Mouse (Mus musculus): ENCODE data around the gene Tulp4. TPM values are rescaled to one million over a fixed set of nuclear protein-coding genes. Genes with fewer than 3 reads are reported as not detected.

The Tulp4 gene
- polyA plus RNA-seq, 1 experiment from 2014 or later = 33.3 TPM

DNA sequence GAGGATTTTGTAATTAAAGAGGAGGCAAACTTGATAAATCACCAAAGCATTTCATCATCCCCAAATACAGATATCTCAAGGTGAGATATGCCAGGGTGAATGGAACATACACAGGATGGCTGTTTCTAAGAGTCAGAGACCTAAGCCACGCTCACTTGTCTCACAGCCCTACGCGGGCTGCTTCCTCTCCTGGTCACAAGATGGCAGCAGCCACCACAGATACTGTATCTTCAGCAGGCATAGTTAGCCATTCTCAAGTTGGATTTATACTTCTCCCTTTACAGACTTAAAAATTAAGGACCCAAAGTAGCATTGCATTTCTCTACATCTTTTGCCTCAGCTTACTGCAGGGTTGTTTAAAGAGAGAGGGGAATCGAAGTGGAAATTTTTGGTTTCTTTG, 8.4 kb upstream of the Tulp4 start:
- no peaks in the 10 kb centered on the region for H3K9me3 ChIP-seq (replicated peaks)
- H3K4me2 ChIP-seq = no peak overlapping the region
- H3K36me3 ChIP-seq = no peaks in the 10 kb centered on the region
- H3K27me3 ChIP-seq = no peaks in the 10 kb centered on the region
- H3K4me3 ChIP-seq = no peak overlapping the region
- H3K27ac ChIP-seq = no peak overlapping the region
- no peak overlapping the region for H3K9ac ChIP-seq
- H3K4me1 ChIP-seq (replicated peaks) = no peaks in the 10 kb centered on the region
- ATAC-seq (replicated peaks; ENCODE audit: insufficient number of reproducible peaks, insufficient read depth, low FRiP score, low read depth) = no peak
- 20% methylated on average over 4 of the region's 4 CpGs for WGBS

DNA sequence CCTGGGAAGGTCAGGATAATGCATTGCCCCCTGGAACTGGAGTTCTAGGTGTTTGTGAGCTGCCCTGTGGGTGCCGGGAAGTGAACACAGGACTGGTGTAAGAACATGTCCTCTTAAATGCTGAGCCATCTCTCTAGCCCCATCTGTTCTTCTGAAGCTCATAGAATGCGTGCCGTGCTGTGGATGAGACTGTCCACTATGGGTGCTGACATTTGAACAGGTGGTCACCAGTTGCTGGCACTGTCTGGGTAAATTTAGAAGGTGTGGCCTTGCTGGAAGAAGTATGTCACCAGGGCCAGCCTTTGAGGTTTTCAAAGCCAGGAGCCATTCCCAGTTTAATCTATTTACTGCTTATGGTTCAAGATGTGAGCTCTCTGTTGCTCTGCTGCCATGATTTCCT, 4.0 kb upstream of the Tulp4 start:
- Histone ChIP-seq H3K4me3 (no peak overlapping the region), H3K4me2 (no peak overlapping the region), H3K36me3 (no peaks in the 10 kb centered on the region), H3K9ac (no peak overlapping the region), H3K27ac (no peak overlapping the region), H3K27me3 (no peaks in the 10 kb centered on the region; the same call in 1 of the 2 replicates), H3K9me3 (replicated peaks) (no peaks in the 10 kb centered on the region), H3K4me1 (replicated peaks) (no peaks in the 10 kb centered on the region)
- ATAC-seq (replicated peaks; ENCODE audit: insufficient number of reproducible peaks, insufficient read depth, low FRiP score, low read depth) = no peak
- 86% methylated on average over 3 of the region's 3 CpGs for WGBS

DNA sequence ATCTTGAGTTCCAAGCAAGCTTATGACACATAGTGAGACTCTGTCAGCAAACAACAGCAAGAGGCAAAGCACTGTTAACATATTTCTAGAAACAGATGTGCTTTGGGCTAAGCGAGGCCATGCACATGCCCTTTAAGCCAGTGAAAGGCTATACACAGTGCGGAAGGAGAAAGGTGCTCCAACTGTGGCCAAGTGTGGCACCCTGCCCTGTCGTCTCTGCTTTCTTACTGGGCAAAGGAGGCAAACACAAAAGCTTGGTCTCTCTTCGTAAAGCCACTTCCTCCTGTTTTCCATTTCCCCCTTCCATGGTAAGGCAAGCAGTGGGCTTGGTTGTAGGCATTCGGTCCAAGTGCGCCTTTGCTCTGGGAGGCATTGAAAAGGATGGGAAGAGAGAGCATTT, 2.7 kb upstream of the Tulp4 start:
- 75% methylated on average over 6 of the region's 6 CpGs for WGBS
- Histone ChIP-seq H3K9me3 (replicated peaks) (no peaks in the 10 kb centered on the region), H3K9ac (no peak overlapping the region), H3K4me1 (replicated peaks) (peaks cover 10% of the 10 kb centered on the region), H3K4me3 (no peak overlapping the region), H3K4me2 (no peak overlapping the region), H3K27ac (no peak overlapping the region), H3K36me3 (no peaks in the 10 kb centered on the region), H3K27me3 (no peaks in the 10 kb centered on the region; the same call in 1 of the 2 replicates)
- no peak for ATAC-seq (replicated peaks; ENCODE audit: insufficient number of reproducible peaks, insufficient read depth, low FRiP score, low read depth)

DNA sequence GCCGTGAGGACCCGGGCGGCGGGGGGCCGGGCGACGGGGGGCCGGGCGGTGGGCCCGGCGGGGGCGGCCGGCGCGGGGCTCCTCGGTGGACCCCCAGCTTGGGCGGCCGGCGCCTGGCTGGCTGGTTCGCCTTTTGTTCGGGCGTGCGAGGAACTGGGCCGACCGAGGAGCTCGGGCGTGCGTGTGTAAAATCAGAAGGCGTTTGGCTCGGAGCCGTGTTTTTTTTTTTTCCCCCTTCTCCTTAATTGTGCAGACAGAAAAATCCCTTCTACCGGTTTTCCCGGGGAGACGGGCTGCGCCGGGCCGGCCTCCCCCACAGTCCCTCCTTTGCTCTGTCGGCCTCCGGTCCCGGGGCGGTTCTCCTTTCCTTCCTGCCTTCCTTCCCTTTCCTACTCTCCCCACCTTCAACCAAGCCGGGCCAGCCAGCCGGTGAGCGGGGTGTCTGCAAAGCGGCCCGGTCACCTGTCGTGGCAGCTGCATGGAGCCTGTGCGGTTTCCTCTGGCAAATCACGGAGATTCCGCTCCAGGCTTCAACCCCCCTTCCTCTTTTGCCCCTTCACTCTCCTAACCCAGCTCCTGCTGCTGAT, 871 bp downstream of the Tulp4 start:
- Histone ChIP-seq H3K9ac (peak overlapping the region; percentile 80), H3K27ac (peak overlapping the region; percentile 92), H3K4me1 (replicated peaks) (peaks cover 15% of the 10 kb centered on the region), H3K9me3 (replicated peaks) (no peaks in the 10 kb centered on the region), H3K4me3 (peak overlapping the region; percentile 65), H3K36me3 (no peaks in the 10 kb centered on the region), H3K4me2 (peak overlapping the region; percentile 74), H3K27me3 (no peaks in the 10 kb centered on the region; the same call in 1 of the 2 replicates)
- WGBS = under 1% methylated on average over 49 of the region's 50 CpGs
- peak; percentile 50; the same call in 1 of the 2 replicates for ATAC-seq (replicated peaks; ENCODE audit: insufficient number of reproducible peaks, insufficient read depth, low FRiP score, low read depth)

DNA sequence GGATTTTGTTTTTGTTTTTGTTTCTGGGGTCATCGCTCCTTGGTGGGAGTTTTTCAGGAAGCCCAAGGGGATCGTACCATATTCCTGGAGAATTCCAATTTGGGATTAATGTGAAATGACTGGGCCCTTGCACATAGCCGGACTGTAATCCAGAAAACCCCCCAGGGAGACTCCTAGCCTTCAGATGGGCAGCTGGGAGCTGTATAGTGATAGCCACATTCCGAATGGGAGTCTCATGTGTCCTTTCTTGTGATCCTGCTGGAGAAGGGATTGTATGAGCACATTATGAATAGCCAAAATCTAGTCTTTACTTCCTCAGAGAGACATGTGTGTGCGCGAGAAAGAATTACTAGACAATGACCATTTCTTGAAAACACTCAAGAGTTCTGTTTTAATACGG, 1.9 kb downstream of the Tulp4 start:
- peak overlapping the region; percentile 65 for H3K4me3 ChIP-seq
- WGBS = 52% methylated on average over 7 of the region's 7 CpGs
- no peak for ATAC-seq (replicated peaks; ENCODE audit: insufficient number of reproducible peaks, insufficient read depth, low FRiP score, low read depth)
- H3K4me2 ChIP-seq = peak overlapping the region; percentile 74
- H3K27me3 ChIP-seq = no peaks in the 10 kb centered on the region; the same call in 1 of the 2 replicates
- H3K27ac ChIP-seq = no peak overlapping the region
- no peaks in the 10 kb centered on the region for H3K9me3 ChIP-seq (replicated peaks)
- peak overlapping the region; percentile 80; the same call in 1 of the 2 replicates for H3K9ac ChIP-seq
- H3K4me1 ChIP-seq (replicated peaks) = peaks cover 15% of the 10 kb centered on the region
- no peaks in the 10 kb centered on the region for H3K36me3 ChIP-seq

DNA sequence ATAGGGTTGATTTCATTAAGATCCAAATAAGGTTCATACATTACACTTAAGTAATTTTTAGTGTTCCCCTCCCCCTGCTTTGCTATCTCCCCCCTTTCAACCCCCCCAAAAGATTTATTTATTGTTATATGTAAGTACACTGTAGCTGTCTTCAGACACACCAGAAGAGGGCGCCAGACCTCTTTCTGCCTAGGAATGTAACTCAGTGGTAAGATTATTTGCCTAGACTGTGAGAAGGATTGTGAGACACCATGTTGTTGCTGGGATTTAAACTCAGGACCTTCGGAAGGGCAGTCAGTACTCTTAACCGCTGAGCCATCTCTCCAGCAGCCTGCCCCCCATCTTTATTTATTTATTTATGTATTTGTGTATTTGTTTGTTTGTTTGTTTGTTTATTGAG, 4.7 kb downstream of the Tulp4 start:
- Histone ChIP-seq H3K36me3 (no peaks in the 10 kb centered on the region), H3K4me1 (replicated peaks) (peaks cover 15% of the 10 kb centered on the region), H3K9me3 (replicated peaks) (no peaks in the 10 kb centered on the region), H3K27me3 (no peaks in the 10 kb centered on the region), H3K9ac (no peak overlapping the region), H3K4me2 (no peak overlapping the region), H3K4me3 (no peak overlapping the region), H3K27ac (no peak overlapping the region)
- WGBS = 77% methylated on average over 3 of the region's 3 CpGs
- no peak for ATAC-seq (replicated peaks; ENCODE audit: insufficient number of reproducible peaks, insufficient read depth, low FRiP score, low read depth)

DNA sequence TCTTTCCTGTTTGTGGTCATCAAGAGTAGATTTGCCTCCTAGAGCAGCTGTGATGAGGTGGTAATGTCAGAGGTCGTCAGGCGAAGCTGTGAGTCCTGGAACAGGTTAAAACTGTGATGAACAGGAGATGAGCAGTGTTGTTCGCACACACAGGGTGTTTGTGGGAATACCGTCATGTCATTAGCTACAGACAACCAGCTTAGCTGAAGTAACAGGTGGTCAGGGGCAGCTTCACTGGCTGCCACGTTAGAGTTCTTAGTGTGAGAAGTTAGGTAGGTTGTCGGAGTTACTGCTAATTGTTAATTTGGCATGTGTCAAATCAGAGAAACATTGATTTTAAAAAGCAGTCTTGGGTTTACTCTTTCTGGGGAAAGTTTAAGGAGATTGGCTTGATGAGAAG, 7.4 kb downstream of the Tulp4 start:
- ATAC-seq (replicated peaks; ENCODE audit: insufficient number of reproducible peaks, insufficient read depth, low FRiP score, low read depth) = no peak
- no peak overlapping the region for H3K4me2 ChIP-seq
- 80% methylated on average over 6 of the region's 6 CpGs for WGBS

DNA sequence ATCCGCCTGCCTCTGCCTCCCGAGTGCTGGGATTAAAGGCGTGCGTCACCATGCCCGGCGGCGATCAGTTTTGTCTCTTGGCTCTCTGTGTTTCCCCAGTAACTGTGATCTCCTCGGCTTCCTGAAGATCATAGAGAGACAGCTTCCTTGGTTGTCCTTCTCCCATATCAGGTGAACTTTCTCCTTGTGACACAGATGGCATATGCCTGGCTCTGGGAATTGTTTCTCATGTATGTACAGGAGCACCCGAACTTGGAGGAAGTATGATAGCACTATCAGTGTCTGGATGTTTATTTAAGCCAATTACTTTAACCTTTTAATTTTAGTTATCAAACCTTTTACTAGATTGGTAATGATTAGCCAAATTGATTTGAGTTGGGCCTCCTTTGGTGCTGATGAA, 8.8 kb downstream of the Tulp4 start:
- H3K27me3 ChIP-seq = no peaks in the 10 kb centered on the region
- ATAC-seq (replicated peaks; ENCODE audit: insufficient number of reproducible peaks, insufficient read depth, low FRiP score, low read depth) = no peak
- no peaks in the 10 kb centered on the region for H3K9me3 ChIP-seq (replicated peaks)
- H3K4me3 ChIP-seq = no peak overlapping the region
- no peak overlapping the region for H3K4me2 ChIP-seq
- no peak overlapping the region for H3K9ac ChIP-seq
- H3K4me1 ChIP-seq (replicated peaks) = peaks cover 7% of the 10 kb centered on the region; the same call in 1 of the 2 replicates
- WGBS = 86% methylated on average over 9 of the region's 9 CpGs
- H3K36me3 ChIP-seq = no peaks in the 10 kb centered on the region
- H3K27ac ChIP-seq = no peak overlapping the region

More for the DNA sequence above, 7.4 kb downstream of the Tulp4 start:
- H3K27me3 ChIP-seq = no peaks in the 10 kb centered on the region
- no peak overlapping the region for H3K4me3 ChIP-seq
- no peak overlapping the region for H3K27ac ChIP-seq
- no peaks in the 10 kb centered on the region for H3K9me3 ChIP-seq (replicated peaks)
- H3K4me1 ChIP-seq (replicated peaks) = peaks cover 11% of the 10 kb centered on the region
- H3K36me3 ChIP-seq = no peaks in the 10 kb centered on the region
- H3K9ac ChIP-seq = no peak overlapping the region

DNA sequence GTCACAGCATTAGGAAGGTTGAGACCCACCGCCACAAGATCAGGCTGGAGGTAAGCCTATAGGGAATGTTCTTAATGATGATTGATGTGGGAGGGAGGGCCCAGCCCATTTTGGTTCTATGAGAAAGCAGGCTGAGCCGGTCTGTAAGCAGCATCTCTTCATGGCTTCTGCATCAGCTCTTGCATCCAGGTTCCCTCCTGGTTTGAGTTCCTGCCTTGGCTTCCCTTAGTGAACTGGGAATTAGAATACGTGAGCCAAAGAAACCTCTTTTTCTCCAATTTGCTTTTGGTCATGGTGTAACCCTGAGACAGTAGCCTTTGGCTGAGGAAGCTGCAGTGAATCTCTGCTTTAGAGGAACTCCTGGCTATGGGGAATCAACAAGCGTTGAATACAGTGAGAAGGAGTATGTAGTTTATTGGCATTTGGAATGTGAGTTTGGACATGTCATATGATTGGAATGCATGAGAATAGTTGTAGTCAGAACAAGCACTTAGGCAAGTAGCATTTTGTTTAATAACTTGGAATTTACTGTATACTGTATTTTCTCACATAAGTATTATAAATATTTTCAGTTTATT, 11.0 kb downstream of the Tulp4 start:
- peaks cover 4% of the 10 kb centered on the region for H3K36me3 ChIP-seq
- ATAC-seq (replicated peaks; ENCODE audit: insufficient number of reproducible peaks, insufficient read depth, low FRiP score, low read depth) = no peak
- no peak overlapping the region for H3K4me2 ChIP-seq
- no peak overlapping the region for H3K9ac ChIP-seq
- no peak overlapping the region for H3K27ac ChIP-seq
- H3K4me3 ChIP-seq = no peak overlapping the region
- peaks cover 7% of the 10 kb centered on the region; the same call in 1 of the 2 replicates for H3K4me1 ChIP-seq (replicated peaks)
- H3K27me3 ChIP-seq = no peaks in the 10 kb centered on the region
- WGBS = 55% methylated on average over 4 of the region's 4 CpGs
- no peaks in the 10 kb centered on the region for H3K9me3 ChIP-seq (replicated peaks)

DNA sequence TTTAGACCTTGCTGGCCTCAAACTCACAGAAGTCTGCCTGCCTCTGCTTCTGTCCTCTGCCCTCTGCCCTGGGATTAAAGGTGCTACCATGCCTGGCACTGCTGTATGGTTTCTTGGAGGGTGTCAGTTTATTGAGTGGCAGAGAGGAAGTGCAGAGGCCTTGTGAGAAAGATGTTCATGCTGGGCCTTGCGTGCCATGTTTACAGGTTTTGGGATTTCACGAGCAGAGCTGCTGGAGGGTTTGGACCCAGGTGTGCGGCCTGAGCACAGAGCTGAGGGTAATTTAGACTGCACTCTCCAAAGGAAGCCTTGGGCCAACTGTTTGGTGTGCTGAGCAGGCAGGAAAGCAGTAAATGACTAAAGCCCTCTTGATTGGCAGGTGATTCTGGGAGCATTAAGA, 11.7 kb downstream of the Tulp4 start:
- Histone ChIP-seq H3K27me3 (no peaks in the 10 kb centered on the region), H3K9ac (no peak overlapping the region), H3K9me3 (replicated peaks) (no peaks in the 10 kb centered on the region), H3K36me3 (peaks cover 11% of the 10 kb centered on the region), H3K27ac (no peak overlapping the region), H3K4me1 (replicated peaks) (peaks cover 7% of the 10 kb centered on the region; the same call in 1 of the 2 replicates), H3K4me2 (no peak overlapping the region), H3K4me3 (no peak overlapping the region)
- WGBS = 84% methylated on average over 3 of the region's 3 CpGs
- ATAC-seq (replicated peaks; ENCODE audit: insufficient number of reproducible peaks, insufficient read depth, low FRiP score, low read depth) = no peak

DNA sequence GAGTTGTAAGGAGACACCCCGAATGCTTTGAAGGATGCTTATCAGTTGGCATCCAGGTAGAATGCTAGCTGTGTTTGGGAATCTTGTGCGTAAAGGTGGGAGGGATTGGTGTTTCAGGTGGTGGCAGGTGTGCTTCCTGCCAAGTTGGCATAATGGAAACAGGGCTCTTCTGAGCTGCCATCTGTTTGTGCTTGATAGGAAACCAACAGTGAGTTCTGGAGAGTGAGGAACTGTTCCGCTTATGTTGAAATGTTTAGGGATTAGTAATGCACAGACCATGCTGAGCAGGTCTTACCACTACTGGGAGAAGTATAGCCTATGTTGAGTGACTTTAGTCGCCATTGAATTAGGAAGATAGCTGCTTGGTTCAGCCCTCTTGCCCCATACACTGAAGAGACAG, 12.6 kb downstream of the Tulp4 start:
- Histone ChIP-seq H3K9ac (no peak overlapping the region), H3K4me1 (replicated peaks) (peaks cover 7% of the 10 kb centered on the region; the same call in 1 of the 2 replicates), H3K27me3 (no peaks in the 10 kb centered on the region), H3K4me3 (no peak overlapping the region), H3K9me3 (replicated peaks) (no peaks in the 10 kb centered on the region), H3K27ac (no peak overlapping the region), H3K36me3 (peaks cover 12% of the 10 kb centered on the region), H3K4me2 (no peak overlapping the region)
- 90% methylated on average over 4 of the region's 4 CpGs for WGBS
- ATAC-seq (replicated peaks; ENCODE audit: insufficient number of reproducible peaks, insufficient read depth, low FRiP score, low read depth) = no peak

DNA sequence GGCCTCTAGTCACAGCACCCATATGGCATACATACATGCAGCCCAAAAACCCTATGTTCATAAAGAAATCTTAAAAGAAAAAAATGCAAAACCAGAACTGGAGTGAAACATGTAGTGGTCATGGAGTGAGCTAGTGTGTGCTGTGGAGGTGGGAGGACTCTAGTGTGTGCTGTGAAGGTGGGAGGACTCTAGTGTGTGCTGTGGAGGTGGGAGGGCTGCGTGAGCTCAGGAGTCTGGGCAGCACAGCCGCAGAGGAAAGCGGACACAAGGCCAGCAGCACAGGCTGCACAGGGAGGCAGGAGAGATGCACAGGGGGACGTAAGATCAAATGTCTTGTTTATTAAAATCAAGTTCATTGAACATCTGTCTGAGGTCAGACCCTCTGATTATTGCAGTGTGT, 17.5 kb downstream of the Tulp4 start:
- WGBS = 92% methylated on average over 4 of the region's 4 CpGs
- Histone ChIP-seq H3K4me3 (no peak overlapping the region), H3K27me3 (no peaks in the 10 kb centered on the region), H3K4me1 (replicated peaks) (peaks cover 7% of the 10 kb centered on the region; the same call in 1 of the 2 replicates), H3K36me3 (peaks cover 15% of the 10 kb centered on the region), H3K4me2 (no peak overlapping the region), H3K9ac (no peak overlapping the region), H3K27ac (no peak overlapping the region), H3K9me3 (replicated peaks) (no peaks in the 10 kb centered on the region)
- ATAC-seq (replicated peaks; ENCODE audit: insufficient number of reproducible peaks, insufficient read depth, low FRiP score, low read depth) = no peak
